Mouse (Mus musculus) E14TG2a.4 (cell line): ENCODE data around the gene Hist1h2bg.

ENCODE experiments used
- CTCF ChIP-seq: conservative IDR thresholded peaks from 2 replicates; pipeline ENCODE4 v1.5.1; 2014; ENCODE audit warnings: low read length
- NANOG ChIP-seq: IDR thresholded peaks from 2 replicates; pipeline ENCODE4 v1.6.1; 2014; ENCODE audit warnings: borderline replicate concordance, low read length, mixed read lengths
- POU5F1 ChIP-seq: IDR thresholded peaks from 2 replicates; pipeline ENCODE4 v1.6.1; 2014; ENCODE audit warnings: low read length, borderline replicate concordance

GRCm38 (mm10) chr13:23571022-23571503, at the start of gene Hist1h2bg, which contains the start of gene Hist1h2ae:
- no peak for TF ChIP-seq CTCF
- no peak for TF ChIP-seq POU5F1
- TF ChIP-seq NANOG = no peak
